Mouse (Mus musculus) bone marrow macrophage, adult 2 months (primary cell): Measurements from ENCODE around the gene Clns1a. TPM values are rescaled to one million over a fixed set of nuclear protein-coding genes. Genes with fewer than 3 reads are reported as not detected.

Experiments
- H3K27ac ChIP-seq: 2 replicates; pipeline ENCODE4 v1.5.1; 2012; ENCODE audit warnings: low read depth, low read length; ENCODE audit not compliant: insufficient read depth
- H3K4me1 ChIP-seq: 2 replicates; pipeline ENCODE4 v1.6.1; 2012; ENCODE audit warnings: low read length; ENCODE audit not compliant: control insufficient read depth, insufficient read depth
- H3K4me3 ChIP-seq: 2 replicates; pipeline ENCODE4 v1.5.1; 2012; ENCODE audit warnings: mild to moderate bottlenecking, low read length, moderate library complexity; ENCODE audit not compliant: insufficient read depth
- CTCF ChIP-seq: IDR thresholded peaks from 2 replicates; pipeline ENCODE4 v1.5.1; 2012; ENCODE audit warnings: low read depth, mild to moderate bottlenecking, low read length, moderate library complexity
- POLR2A ChIP-seq: IDR thresholded peaks from 2 replicates; pipeline ENCODE4 v1.6.1; 2012; ENCODE audit warnings: mild to moderate bottlenecking, low read depth, low read length, borderline replicate concordance
- polyA plus RNA-seq: library from polyadenylated mRNA; stranded (reverse); fragments of >200 nt; gene quantifications from 2 replicates; pipeline ENCODE4 v1.2.4, GENCODE M21; 2012; ENCODE audit not compliant: missing spikeins, insufficient read depth, insufficient read length

The Clns1a gene
- polyA plus RNA-seq, 1 experiment: 41.0 TPM

- no peak overlapping the region for H3K27ac ChIP-seq
- TF ChIP-seq POLR2A: no peak
- TF ChIP-seq CTCF: no peak
Measured at GRCm38 (mm10) chr7:97725401-97725800, 29.0 kb downstream of the Clns1a start.

GRCm38 (mm10) chr7:97726080-97726479 is 29.6 kb downstream of the Clns1a start:
- no peak overlapping the region for H3K4me3 ChIP-seq
- TF ChIP-seq CTCF (no peak), POLR2A (no peak)
- no peaks in the 10 kb centered on the region for H3K4me1 ChIP-seq
- H3K27ac ChIP-seq: no peak overlapping the region

More at GRCm38 (mm10) chr7:97725401-97725800, 29.0 kb downstream of the Clns1a start:
- Histone ChIP-seq H3K4me3 (no peak overlapping the region), H3K4me1 (no peaks in the 10 kb centered on the region)

GRCm38 (mm10) chr7:97726778-97727177 is 30.3 kb downstream of the Clns1a start:
- H3K4me1 ChIP-seq: no peaks in the 10 kb centered on the region
- H3K4me3 ChIP-seq: no peak overlapping the region
- TF ChIP-seq POLR2A: no peak
- TF ChIP-seq CTCF: no peak
- no peak overlapping the region for H3K27ac ChIP-seq

GRCm38 (mm10) chr7:97728666-97729614 is 32.5 kb downstream of the Clns1a start:
- Histone ChIP-seq H3K4me1 (no peaks in the 10 kb centered on the region), H3K4me3 (no peak overlapping the region), H3K27ac (no peak overlapping the region)
- TF ChIP-seq POLR2A (no peak), CTCF (no peak)

- no peak overlapping the region for H3K27ac ChIP-seq
- TF ChIP-seq CTCF (no peak), POLR2A (no peak)
Measured at GRCm38 (mm10) chr7:97730427-97730826, 34.0 kb downstream of the Clns1a start.

GRCm38 (mm10) chr7:97733606-97734005 is 37.2 kb downstream of the Clns1a start:
- no peak for TF ChIP-seq CTCF
- TF ChIP-seq POLR2A: no peak
- Histone ChIP-seq H3K27ac (no peak overlapping the region), H3K4me3 (no peak overlapping the region), H3K4me1 (peaks cover 5% of the 10 kb centered on the region)

More at GRCm38 (mm10) chr7:97730427-97730826, 34.0 kb downstream of the Clns1a start:
- Histone ChIP-seq H3K4me3 (no peak overlapping the region), H3K4me1 (no peaks in the 10 kb centered on the region)

GRCm38 (mm10) chr7:97735021-97735420 is 38.6 kb downstream of the Clns1a start:
- H3K27ac ChIP-seq: no peak overlapping the region
- peaks cover 9% of the 10 kb centered on the region for H3K4me1 ChIP-seq
- no peak overlapping the region for H3K4me3 ChIP-seq
- TF ChIP-seq POLR2A: no peak
- TF ChIP-seq CTCF: no peak

- Histone ChIP-seq H3K4me1 (peaks cover 14% of the 10 kb centered on the region), H3K27ac (no peak overlapping the region), H3K4me3 (no peak overlapping the region)
- TF ChIP-seq POLR2A: no peak
- TF ChIP-seq CTCF: no peak
Measured at GRCm38 (mm10) chr7:97735886-97736420, 39.5 kb downstream of the Clns1a start.

- Histone ChIP-seq H3K27ac (no peak overlapping the region), H3K4me1 (peaks cover 21% of the 10 kb centered on the region), H3K4me3 (peak overlapping the region; percentile 96)
- TF ChIP-seq POLR2A (no peak), CTCF (no peak)
Measured at GRCm38 (mm10) chr7:97737256-97737637, 40.8 kb downstream of the Clns1a start.

- H3K4me1 ChIP-seq: peaks cover 21% of the 10 kb centered on the region
- H3K4me3 ChIP-seq: peak within 1 kb of the TSS; percentile 96
- H3K27ac ChIP-seq: peak within 1 kb of the TSS; percentile 3; the same call in 1 of the 2 replicates
- TF ChIP-seq CTCF (no peak), POLR2A (0 out of 2 replicates have a peak, but pooled peaks have one; percentile 7)
Measured at GRCm38 (mm10) chr7:97737638-97738456, 41.4 kb downstream of the Clns1a start, which contains the start of gene Aqp11. TSS of gene Aqp11 (minus strand) at chr7:97738289.
